Mouse (Mus musculus): ENCODE data around the gene Aloxe3.

DNA sequence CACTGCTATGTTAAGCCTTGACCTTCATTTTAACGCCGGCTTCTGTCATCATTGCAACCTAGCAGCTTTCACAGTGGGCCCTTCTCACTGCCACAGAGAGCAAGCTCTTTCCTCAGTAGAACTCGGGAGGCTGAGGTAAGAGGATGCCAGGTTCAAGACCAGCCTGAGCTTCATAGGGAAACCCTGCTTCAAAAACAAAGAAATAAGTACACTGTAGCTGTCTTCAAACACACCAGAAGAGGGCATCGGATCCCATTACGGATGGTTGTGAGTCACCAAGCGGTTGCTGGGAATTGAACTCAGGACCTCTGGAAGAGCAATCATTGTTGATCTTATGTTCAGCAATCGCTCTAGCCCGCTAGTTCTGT is 44.9 kb upstream of the Aloxe3 start:
- TF ChIP-seq CTCF (IDR thresholded peaks at IDR 0.05; ENCODE audit: borderline replicate concordance, insufficient read depth, low read depth, low read length) (no peak), POLR2A (IDR thresholded peaks at IDR 0.05; ENCODE audit: borderline replicate concordance, insufficient read depth, low read length) (no peak)

Measured in cerebellum, adult 2 months (tissue).